Mouse (Mus musculus): ENCODE data around the gene Ltbp2. TPM values are rescaled to one million over a fixed set of nuclear protein-coding genes. Genes with fewer than 3 reads are reported as not detected.

Gene Ltbp2
- polyA plus RNA-seq, 1 experiment from 2014 or later = 1.0 TPM

- H3K36me3 ChIP-seq (ENCODE audit: control insufficient read depth, insufficient read depth, low read length) = no peaks in the 10 kb centered on the region
- WGBS = 34% methylated on average over 11 of the region's 11 CpGs
Observed at GRCm38 (mm10) chr12:84851403-84852040, 24.8 kb downstream of the Ltbp2 start.

GRCm38 (mm10) chr12:84847882-84848281 lies 28.4 kb downstream of the Ltbp2 start:
- Histone ChIP-seq H3K27ac (ENCODE audit: low read depth) (peak overlapping the region; percentile 54), H3K9me3 (ENCODE audit: control insufficient read depth, low read length) (no peaks in the 10 kb centered on the region), H3K27me3 (replicated peaks; ENCODE audit: control insufficient read depth, insufficient read depth, low read length) (no peaks in the 10 kb centered on the region), H3K36me3 (ENCODE audit: control insufficient read depth, insufficient read depth, low read length) (no peaks in the 10 kb centered on the region), H3K9ac (ENCODE audit: low read length) (no peak overlapping the region), H3K4me3 (ENCODE audit: low read depth, low read length) (no peak overlapping the region), H3K4me1 (replicated peaks; ENCODE audit: control insufficient read depth, insufficient read depth, low read length) (peaks cover 46% of the 10 kb centered on the region), H3K4me2 (ENCODE audit: low read length) (0 out of 2 replicates have a peak overlapping the region, but pooled peaks have one; percentile 18)
- no peak for DNase-seq (ENCODE audit: low spot score)
- 32% methylated on average over 6 of the region's 6 CpGs for WGBS
- no peak for ATAC-seq (replicated peaks; ENCODE audit: low FRiP score, low TSS enrichment, low read depth)

More at GRCm38 (mm10) chr12:84851403-84852040, 24.8 kb downstream of the Ltbp2 start:
- Histone ChIP-seq H3K4me2 (ENCODE audit: low read length) (no peak overlapping the region), H3K27ac (ENCODE audit: low read depth) (no peak overlapping the region), H3K4me1 (replicated peaks; ENCODE audit: control insufficient read depth, insufficient read depth, low read length) (peaks cover 25% of the 10 kb centered on the region), H3K27me3 (replicated peaks; ENCODE audit: control insufficient read depth, insufficient read depth, low read length) (no peaks in the 10 kb centered on the region), H3K9ac (ENCODE audit: low read length) (no peak overlapping the region), H3K4me3 (ENCODE audit: low read depth, low read length) (no peak overlapping the region), H3K9me3 (ENCODE audit: control insufficient read depth, low read length) (no peaks in the 10 kb centered on the region)
- no peak for ATAC-seq (replicated peaks; ENCODE audit: low FRiP score, low TSS enrichment, low read depth)
- DNase-seq (ENCODE audit: low spot score) = no peak

- WGBS = 11% methylated on average over 7 of the region's 7 CpGs
- Histone ChIP-seq H3K9ac (ENCODE audit: low read length) (no peak overlapping the region), H3K27ac (ENCODE audit: low read depth) (peak overlapping the region; percentile 54), H3K4me3 (ENCODE audit: low read depth, low read length) (no peak overlapping the region), H3K4me1 (replicated peaks; ENCODE audit: control insufficient read depth, insufficient read depth, low read length) (peaks cover 46% of the 10 kb centered on the region), H3K27me3 (replicated peaks; ENCODE audit: control insufficient read depth, insufficient read depth, low read length) (no peaks in the 10 kb centered on the region), H3K4me2 (ENCODE audit: low read length) (0 out of 2 replicates have a peak overlapping the region, but pooled peaks have one; percentile 18), H3K9me3 (ENCODE audit: control insufficient read depth, low read length) (no peaks in the 10 kb centered on the region), H3K36me3 (ENCODE audit: control insufficient read depth, insufficient read depth, low read length) (no peaks in the 10 kb centered on the region)
- ATAC-seq (replicated peaks; ENCODE audit: low FRiP score, low TSS enrichment, low read depth) = 0 out of 2 replicates have a peak, but pooled peaks have one; percentile 40
- peak; percentile 62 for DNase-seq (ENCODE audit: low spot score)
Observed at GRCm38 (mm10) chr12:84847480-84847879, 28.9 kb downstream of the Ltbp2 start.

GRCm38 (mm10) chr12:84846594-84847014 lies 29.7 kb downstream of the Ltbp2 start:
- ATAC-seq (replicated peaks; ENCODE audit: low FRiP score, low TSS enrichment, low read depth) = no peak
- peak; percentile 58 for DNase-seq (ENCODE audit: low spot score)
- H3K4me3 ChIP-seq (ENCODE audit: low read depth, low read length) = no peak overlapping the region
- H3K27me3 ChIP-seq (replicated peaks; ENCODE audit: control insufficient read depth, insufficient read depth, low read length) = no peaks in the 10 kb centered on the region
- H3K36me3 ChIP-seq (ENCODE audit: control insufficient read depth, insufficient read depth, low read length) = no peaks in the 10 kb centered on the region
- H3K4me2 ChIP-seq (ENCODE audit: low read length) = no peak overlapping the region
- H3K27ac ChIP-seq (ENCODE audit: low read depth) = no peak overlapping the region
- WGBS = 22% methylated on average over 9 of the region's 9 CpGs
- H3K9ac ChIP-seq (ENCODE audit: low read length) = no peak overlapping the region
- no peaks in the 10 kb centered on the region for H3K9me3 ChIP-seq (ENCODE audit: control insufficient read depth, low read length)
- peaks cover 43% of the 10 kb centered on the region for H3K4me1 ChIP-seq (replicated peaks; ENCODE audit: control insufficient read depth, insufficient read depth, low read length)

GRCm38 (mm10) chr12:84842706-84843105 lies 33.6 kb downstream of the Ltbp2 start:
- H3K4me2 ChIP-seq (ENCODE audit: low read length) = no peak overlapping the region
- no peak for ATAC-seq (replicated peaks; ENCODE audit: low FRiP score, low TSS enrichment, low read depth)

GRCm38 (mm10) chr12:84841158-84842140 lies 34.9 kb downstream of the Ltbp2 start:
- Histone ChIP-seq H3K4me1 (replicated peaks; ENCODE audit: control insufficient read depth, insufficient read depth, low read length) (peaks cover 27% of the 10 kb centered on the region), H3K4me3 (ENCODE audit: low read depth, low read length) (no peak overlapping the region), H3K27ac (ENCODE audit: low read depth) (peak overlapping the region; percentile 3; the same call in 1 of the 2 replicates), H3K9ac (ENCODE audit: low read length) (no peak overlapping the region), H3K4me2 (ENCODE audit: low read length) (no peak overlapping the region), H3K27me3 (replicated peaks; ENCODE audit: control insufficient read depth, insufficient read depth, low read length) (no peaks in the 10 kb centered on the region), H3K36me3 (ENCODE audit: control insufficient read depth, insufficient read depth, low read length) (no peaks in the 10 kb centered on the region), H3K9me3 (ENCODE audit: control insufficient read depth, low read length) (peaks cover 3% of the 10 kb centered on the region; the same call in 1 of the 2 replicates)
- no peak for ATAC-seq (replicated peaks; ENCODE audit: low FRiP score, low TSS enrichment, low read depth)
- WGBS = 53% methylated on average over 15 of the region's 15 CpGs
- DNase-seq (ENCODE audit: low spot score) = no peak

More at GRCm38 (mm10) chr12:84842706-84843105, 33.6 kb downstream of the Ltbp2 start:
- Histone ChIP-seq H3K4me1 (replicated peaks; ENCODE audit: control insufficient read depth, insufficient read depth, low read length) (peaks cover 38% of the 10 kb centered on the region), H3K36me3 (ENCODE audit: control insufficient read depth, insufficient read depth, low read length) (no peaks in the 10 kb centered on the region), H3K9me3 (ENCODE audit: control insufficient read depth, low read length) (peaks cover under 1% of the 10 kb centered on the region; the same call in 1 of the 2 replicates), H3K9ac (ENCODE audit: low read length) (no peak overlapping the region), H3K4me3 (ENCODE audit: low read depth, low read length) (no peak overlapping the region), H3K27me3 (replicated peaks; ENCODE audit: control insufficient read depth, insufficient read depth, low read length) (no peaks in the 10 kb centered on the region), H3K27ac (ENCODE audit: low read depth) (0 out of 2 replicates have a peak overlapping the region, but pooled peaks have one; percentile 25)
- WGBS = 62% methylated on average over 6 of the region's 6 CpGs
- DNase-seq (ENCODE audit: low spot score) = no peak

- no peak overlapping the region for H3K9ac ChIP-seq (ENCODE audit: low read length)
- 81% methylated on average over 3 of the region's 3 CpGs for WGBS
- ATAC-seq (replicated peaks; ENCODE audit: low FRiP score, low TSS enrichment, low read depth) = no peak
- no peak overlapping the region for H3K4me3 ChIP-seq (ENCODE audit: low read depth, low read length)
- peaks cover 3% of the 10 kb centered on the region; the same call in 1 of the 2 replicates for H3K9me3 ChIP-seq (ENCODE audit: control insufficient read depth, low read length)
- DNase-seq (ENCODE audit: low spot score) = no peak
- H3K4me1 ChIP-seq (replicated peaks; ENCODE audit: control insufficient read depth, insufficient read depth, low read length) = peaks cover 20% of the 10 kb centered on the region
- 0 out of 2 replicates have a peak overlapping the region, but pooled peaks have one; percentile 3 for H3K27ac ChIP-seq (ENCODE audit: low read depth)
- no peaks in the 10 kb centered on the region for H3K27me3 ChIP-seq (replicated peaks; ENCODE audit: control insufficient read depth, insufficient read depth, low read length)
- no peaks in the 10 kb centered on the region for H3K36me3 ChIP-seq (ENCODE audit: control insufficient read depth, insufficient read depth, low read length)
- no peak overlapping the region for H3K4me2 ChIP-seq (ENCODE audit: low read length)
Observed at GRCm38 (mm10) chr12:84840734-84841133, 35.6 kb downstream of the Ltbp2 start.

- DNase-seq (ENCODE audit: low spot score) (no peak), ATAC-seq (replicated peaks; ENCODE audit: low FRiP score, low TSS enrichment, low read depth) (no peak)
- Histone ChIP-seq H3K9me3 (ENCODE audit: control insufficient read depth, low read length) (peaks cover 3% of the 10 kb centered on the region; the same call in 1 of the 2 replicates), H3K4me2 (ENCODE audit: low read length) (no peak overlapping the region), H3K9ac (ENCODE audit: low read length) (no peak overlapping the region), H3K4me1 (replicated peaks; ENCODE audit: control insufficient read depth, insufficient read depth, low read length) (peaks cover 16% of the 10 kb centered on the region), H3K27me3 (replicated peaks; ENCODE audit: control insufficient read depth, insufficient read depth, low read length) (no peaks in the 10 kb centered on the region), H3K4me3 (ENCODE audit: low read depth, low read length) (no peak overlapping the region), H3K27ac (ENCODE audit: low read depth) (no peak overlapping the region), H3K36me3 (ENCODE audit: control insufficient read depth, insufficient read depth, low read length) (no peaks in the 10 kb centered on the region)
- WGBS = 88% methylated on average over 4 of the region's 4 CpGs
Observed at GRCm38 (mm10) chr12:84839965-84840364, 36.4 kb downstream of the Ltbp2 start.
